Mouse (Mus musculus): ENCODE results near the gene Tapt1.

- TF ChIP-seq POLR2A (IDR thresholded peaks at IDR 0.05; ENCODE audit: low read depth, low read length) = no peak
- TF ChIP-seq CTCF (IDR thresholded peaks at IDR 0.05; ENCODE audit: extremely low read depth, insufficient read length, insufficient replicate concordance, low read depth, low read length) = no peak
These were observed 13.0 kb downstream of the Tapt1 start for GRCm38 (mm10) chr5:44213391-44213790.

Data from small intestine, adult 2 months (tissue).